ENCODE assay signal across 8 mouse cellular contexts in the genomic region with DNA sequence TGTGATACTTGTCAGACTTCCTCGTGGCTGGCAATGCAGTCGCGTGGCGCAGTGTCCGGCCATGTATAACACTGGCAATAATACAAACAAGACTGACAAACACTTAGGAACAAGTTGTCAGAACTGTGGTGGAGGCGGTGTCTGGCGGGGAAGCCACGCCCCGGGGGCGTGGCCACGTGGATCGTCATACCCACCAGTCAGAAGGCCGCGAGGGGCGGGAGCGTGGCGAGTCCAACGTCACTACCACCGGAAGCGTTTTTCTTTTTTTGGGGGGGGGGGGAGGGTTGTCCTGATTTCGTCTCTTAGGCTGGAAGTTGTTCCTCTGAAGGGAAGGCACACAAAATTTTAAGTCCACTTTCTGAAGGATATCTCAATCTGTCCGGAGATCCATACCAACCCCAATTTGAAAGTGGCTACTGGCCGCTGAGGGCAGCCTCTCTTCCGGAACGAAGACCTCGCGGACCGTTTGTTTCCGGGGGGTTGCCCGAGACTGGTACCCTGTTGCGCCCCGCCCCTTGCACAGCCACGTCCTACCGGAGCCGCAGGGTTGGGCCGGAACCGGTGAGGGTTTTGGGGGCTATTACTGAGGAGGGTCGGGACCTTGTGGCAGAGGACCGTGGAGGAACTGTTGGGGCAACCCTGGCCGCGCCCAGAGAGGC. TPM values are rescaled to one million over a fixed set of nuclear protein-coding genes. Genes with fewer than 3 reads are reported as not detected.
DNase-seq lines count a peak whose midpoint lies in the region; ATAC-seq lines count a peak whose summit lies in the region.

Golga3 (plus strand) TSS at position 340 of the 659 bp plus-strand sequence.

- DNase-seq in adrenal gland, adult (ENCODE audit: inconsistent age in 2 of 2, low spot score in 1 of 2): peak; percentile 95 to 97
- DNase-seq in embryo, embryonic 10.5 days (ENCODE audit: low spot score): peak; percentile 96
- DNase-seq in gastrocnemius, postnatal 14 days: peak; percentile 93
- peak; percentile 90 to 97 for DNase-seq in left cerebral cortex, postnatal 10 days (ENCODE audit: extremely low spot score in 1 of 2, low spot score in 2 of 2)
- peak; percentile 85 for DNase-seq in right cerebral cortex, postnatal 25 days
- DNase-seq in urinary bladder, postnatal 4 days (ENCODE audit: low spot score in 2 of 2): peak; percentile 90 to 91

- intact Hi-C loops in gastrocnemius, postnatal 14 days (cut with DNase I; ENCODE audit: low total_unique reads): no loop called here
- intact Hi-C loops in left cerebral cortex, postnatal 10 days (cut with DNase I): no loop called here

- ATAC-seq in inflammation-experienced regulatory T-cells, adult 6 months: peak; percentile 97
- ATAC-seq in megakaryocyte-erythroid progenitor cell, adult 5-6 weeks (replicated peaks; ENCODE audit: low FRiP score, low TSS enrichment, poor library complexity, severe bottlenecking): peak; percentile 87

RNA-seq across cellular contexts. Expression of gene Golga3, which starts in this region (rescaled TPM):
- 10 to 100 TPM; 32.2 to 34.4 TPM for total RNA-seq in gastrocnemius, postnatal 14 days (2021)
- polyA plus RNA-seq in inflammation-experienced regulatory T-cells, adult 6 months (2017; shearing (Covaris generic)): 10 to 100 TPM; 18.9 to 22.7 (median 21.9) TPM
- total RNA-seq in left cerebral cortex, postnatal 10 days (2021): 10 to 100 TPM; 43.8 to 45.5 TPM
- total RNA-seq in megakaryocyte-erythroid progenitor cell, adult 5-6 weeks (2014; fragmentation: Nextera tagmentation): 20.2 and 25.2 TPM in 2 replicates
- 38.9 and 45.3 TPM in 2 replicates for total RNA-seq in megakaryocyte-erythroid progenitor cell, adult 5-6 weeks (2017)

Comparison
In these comparisons a context has a peak if more than half of its experiments do, and no peak if none do; other contexts are left out.
1. Peak in every context shown above with its lines: DNase-seq and ATAC-seq.